Mouse (Mus musculus) lung, embryonic 15.5 days (tissue): ENCODE results near the gene 2610507B11Rik. TPM values are rescaled to one million over a fixed set of nuclear protein-coding genes. Genes with fewer than 3 reads are reported as not detected.

Experiments
- ATAC-seq: fragments of 200-750 bp; cut with Nextera tagmentation; 2 replicates; pipeline ENCODE4 v1.8.0; 2017; ENCODE audit warnings: moderate number of reproducible peaks, borderline replicate concordance; ENCODE audit not compliant: low FRiP score, low TSS enrichment; ENCODE audit errors: extremely low read depth
- H3K27ac ChIP-seq: fragments of 300-500 bp; sonication (generic); 2 replicates; pipeline ENCODE4 v1.5.1; 2015; ENCODE audit warnings: moderate library complexity, mild to moderate bottlenecking, inconsistent platforms
- H3K27me3 ChIP-seq: fragments of 300-500 bp; sonication (generic); 2 replicates; pipeline ENCODE4 v1.6.1; 2015; ENCODE audit warnings: inconsistent platforms
- H3K36me3 ChIP-seq: fragments of 300-500 bp; sonication (generic); 2 replicates; pipeline ENCODE4 v1.6.1; 2015; ENCODE audit warnings: inconsistent platforms
- H3K4me1 ChIP-seq: fragments of 300-500 bp; sonication (generic); 2 replicates; pipeline ENCODE4 v1.6.1; 2015; ENCODE audit warnings: inconsistent platforms
- H3K4me2 ChIP-seq: fragments of 300-500 bp; sonication (generic); 2 replicates; pipeline ENCODE4 v1.6.1; 2015; ENCODE audit warnings: inconsistent platforms, mild to moderate bottlenecking, moderate library complexity
- H3K4me3 ChIP-seq: fragments of 300-500 bp; sonication (generic); 2 replicates; pipeline ENCODE4 v1.5.1; 2015; ENCODE audit warnings: mild to moderate bottlenecking, inconsistent platforms
- H3K9ac ChIP-seq: fragments of 300-500 bp; sonication (generic); 2 replicates; pipeline ENCODE4 v1.6.1; 2015; ENCODE audit warnings: inconsistent platforms
- H3K9me3 ChIP-seq: fragments of 300-500 bp; sonication (generic); 2 replicates; pipeline ENCODE4 v1.6.1; 2016; ENCODE audit warnings: inconsistent platforms
- WGBS: fragments of 180-500 bp; shearing (Covaris S2); methylation state at CpG from one replicate; pipeline ENCODE4 v1.1.7; 2015; 5-methylcytosine and 5-hydroxymethylcytosine counted together
- polyA plus RNA-seq: library from polyadenylated mRNA; unstranded; fragments of >200 nt; fragmentation: Nextera tagmentation; extraction: Ambion mirVana; gene quantifications from 2 replicates; pipeline ENCODE4 v1.2.1, GENCODE M21; 2015

Gene 2610507B11Rik
- polyA plus RNA-seq, 1 experiment from 2014 or later = 75.9 TPM

DNA sequence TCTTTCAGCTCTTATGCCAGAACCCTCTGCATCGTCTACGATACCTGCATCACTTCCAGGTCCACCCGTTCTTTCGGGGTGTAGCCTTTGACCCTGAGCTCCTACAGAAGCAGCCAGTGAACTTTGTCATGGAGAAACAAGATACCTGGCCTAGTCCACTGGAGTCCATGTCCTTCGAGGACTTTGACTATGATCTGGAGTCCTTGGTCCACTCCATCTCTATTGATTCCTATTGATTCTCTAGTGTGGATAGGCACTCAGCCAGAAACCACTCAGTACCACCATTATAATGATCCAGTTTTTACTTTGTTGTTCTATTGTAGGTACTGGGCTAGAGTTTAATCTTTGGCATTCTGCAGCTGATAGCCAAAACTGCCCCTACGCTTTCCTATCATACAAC lies 33.0 kb downstream of the 2610507B11Rik start:
- ATAC-seq = no peak
- 94% methylated on average over 6 of the region's 6 CpGs for WGBS
- Histone ChIP-seq H3K4me1 (no peaks in the 10 kb centered on the region), H3K27me3 (no peaks in the 10 kb centered on the region), H3K36me3 (peaks cover 14% of the 10 kb centered on the region), H3K27ac (no peak overlapping the region), H3K9me3 (no peaks in the 10 kb centered on the region), H3K9ac (no peak overlapping the region), H3K4me3 (no peak overlapping the region), H3K4me2 (no peak overlapping the region)

GRCm38 (mm10) chr11:78300917-78301316 lies 39.4 kb downstream of the 2610507B11Rik start:
- peak overlapping the region; percentile 67 for H3K9ac ChIP-seq
- ATAC-seq = no peak
- 58% methylated on average over 7 of the region's 7 CpGs for whole genome bisulfite sequencing
- H3K27me3 ChIP-seq = no peaks in the 10 kb centered on the region
- H3K9me3 ChIP-seq = no peaks in the 10 kb centered on the region
- peak overlapping the region; percentile 66 for H3K4me2 ChIP-seq
- peaks cover 25% of the 10 kb centered on the region for H3K36me3 ChIP-seq
- peak overlapping the region; percentile 70 for H3K4me3 ChIP-seq
- H3K27ac ChIP-seq = no peak overlapping the region; the same call in 1 of the 2 replicates
- H3K4me1 ChIP-seq = peaks cover 6% of the 10 kb centered on the region; the same call in 1 of the 2 replicates

GRCm38 (mm10) chr11:78301357-78302084 lies 40.0 kb downstream of the 2610507B11Rik start, which contains the start of gene Spag5:
TSS of gene Spag5 (plus strand) at chr11:78301529.
- peak within 1 kb of the TSS; percentile 70 for H3K4me3 ChIP-seq
- H3K9ac ChIP-seq = peak within 1 kb of the TSS; percentile 67
- WGBS = 0% methylated on average over 48 of the region's 49 CpGs
- no peaks in the 10 kb centered on the region for H3K27me3 ChIP-seq
- ATAC-seq = peak; percentile 100
- peak within 1 kb of the TSS; percentile 69 for H3K27ac ChIP-seq
- H3K36me3 ChIP-seq = peaks cover 30% of the 10 kb centered on the region
- no peaks in the 10 kb centered on the region for H3K9me3 ChIP-seq
- peaks cover 9% of the 10 kb centered on the region for H3K4me1 ChIP-seq
- peak within 1 kb of the TSS; percentile 66 for H3K4me2 ChIP-seq

DNA sequence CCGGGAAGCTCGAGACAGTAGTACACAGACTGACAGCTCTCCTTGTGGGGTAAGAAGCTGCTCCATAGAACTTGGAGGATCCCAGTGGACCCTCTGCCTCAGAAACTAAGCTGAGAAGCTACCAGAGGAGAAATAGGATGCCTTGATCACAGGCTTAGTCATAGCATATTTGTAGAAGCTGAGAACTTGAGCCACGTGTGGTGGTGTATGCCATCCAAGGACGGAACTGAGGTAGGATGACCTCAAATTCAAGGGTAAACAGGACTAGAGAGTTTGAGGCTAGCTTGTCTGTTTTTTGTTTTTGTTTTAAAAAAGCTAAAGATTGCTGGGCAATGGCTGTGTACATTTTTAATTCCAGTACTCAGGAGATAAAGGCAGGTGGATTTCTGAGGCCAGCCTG lies 43.7 kb downstream of the 2610507B11Rik start:
- 80% methylated on average over 4 of the region's 4 CpGs for WGBS
- no peak for ATAC-seq
- no peaks in the 10 kb centered on the region for H3K9me3 ChIP-seq
- no peak overlapping the region for H3K27ac ChIP-seq
- H3K27me3 ChIP-seq = no peaks in the 10 kb centered on the region
- H3K4me1 ChIP-seq = peaks cover 12% of the 10 kb centered on the region
- no peak overlapping the region for H3K4me3 ChIP-seq
- no peak overlapping the region for H3K4me2 ChIP-seq
- H3K36me3 ChIP-seq = peaks cover 57% of the 10 kb centered on the region
- no peak overlapping the region for H3K9ac ChIP-seq

DNA sequence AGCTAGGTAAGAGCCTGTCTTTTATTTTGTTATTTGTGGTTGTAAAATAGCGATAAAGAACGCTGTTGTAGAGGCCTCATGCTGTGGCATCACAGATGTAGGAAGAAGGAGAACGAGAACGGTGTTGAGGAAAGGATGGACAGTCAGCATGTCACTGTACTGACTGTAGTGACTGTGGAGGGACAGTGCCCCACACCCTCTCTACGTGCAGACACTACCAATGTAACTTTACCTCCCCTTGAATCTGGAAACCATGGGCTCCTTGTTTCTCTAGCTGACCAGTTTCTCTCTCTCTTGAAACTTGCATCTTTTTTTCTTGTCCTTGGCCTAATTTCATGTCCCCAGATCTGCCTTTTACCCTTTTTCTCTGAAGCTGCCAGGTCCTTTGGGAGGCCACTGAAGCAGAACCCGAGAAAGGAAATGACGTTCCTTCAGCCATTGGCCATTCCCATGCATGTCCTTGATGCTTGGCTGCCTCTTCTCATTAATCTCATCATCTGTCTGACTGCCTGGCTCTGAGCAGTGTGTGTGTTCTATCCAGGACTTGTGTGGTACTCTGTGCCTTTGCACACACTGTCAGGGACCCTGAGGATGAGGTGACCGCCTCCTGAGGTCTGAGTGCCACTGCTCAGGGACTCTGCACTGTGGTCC lies 49.4 kb downstream of the 2610507B11Rik start:
- H3K36me3 ChIP-seq = peaks cover 81% of the 10 kb centered on the region
- no peak overlapping the region for H3K4me2 ChIP-seq
- WGBS = 84% methylated on average over 8 of the region's 8 CpGs
- no peak overlapping the region for H3K9ac ChIP-seq
- no peak for ATAC-seq
- peaks cover 7% of the 10 kb centered on the region for H3K4me1 ChIP-seq
- no peaks in the 10 kb centered on the region for H3K9me3 ChIP-seq
- H3K27me3 ChIP-seq = no peaks in the 10 kb centered on the region
- H3K4me3 ChIP-seq = no peak overlapping the region
- no peak overlapping the region for H3K27ac ChIP-seq

DNA sequence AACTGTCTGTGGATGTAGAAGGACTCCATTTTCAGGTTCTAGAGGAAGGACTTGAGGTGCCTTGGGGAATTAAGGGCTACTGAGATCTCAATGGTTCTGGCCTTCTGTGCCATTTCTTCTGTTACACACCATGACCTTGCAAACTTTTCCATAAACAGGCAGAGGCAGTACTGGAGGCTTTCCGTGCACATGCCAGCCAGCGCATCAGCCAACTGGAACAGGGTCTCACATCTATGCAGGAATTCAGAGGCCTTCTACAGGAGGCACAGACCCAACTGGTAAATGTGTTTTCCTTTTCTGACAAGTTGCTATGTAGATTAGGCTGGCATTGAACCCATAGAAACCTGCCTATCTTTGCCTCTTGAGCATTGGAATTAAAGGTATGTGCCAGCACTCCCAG lies 52.1 kb downstream of the 2610507B11Rik start:
- no peak for ATAC-seq
- no peak overlapping the region for H3K4me3 ChIP-seq
- no peak overlapping the region for H3K4me2 ChIP-seq
- WGBS = 95% methylated on average over 2 of the region's 2 CpGs
- H3K9ac ChIP-seq = no peak overlapping the region
- H3K27ac ChIP-seq = no peak overlapping the region
- H3K9me3 ChIP-seq = no peaks in the 10 kb centered on the region
- H3K4me1 ChIP-seq = no peaks in the 10 kb centered on the region
- H3K27me3 ChIP-seq = no peaks in the 10 kb centered on the region
- H3K36me3 ChIP-seq = peaks cover 88% of the 10 kb centered on the region

- no peaks in the 10 kb centered on the region for H3K9me3 ChIP-seq
- H3K27me3 ChIP-seq = no peaks in the 10 kb centered on the region
- no peak overlapping the region for H3K9ac ChIP-seq
- no peak overlapping the region for H3K4me2 ChIP-seq
- H3K4me3 ChIP-seq = no peak overlapping the region
- no peak for ATAC-seq
- H3K27ac ChIP-seq = no peak overlapping the region
- H3K36me3 ChIP-seq = peaks cover 80% of the 10 kb centered on the region
- H3K4me1 ChIP-seq = peaks cover 16% of the 10 kb centered on the region
- 86% methylated on average over 2 of the region's 2 CpGs for WGBS
These were observed 56.9 kb downstream of the 2610507B11Rik start for GRCm38 (mm10) chr11:78318411-78318810.

- H3K36me3 ChIP-seq = peaks cover 44% of the 10 kb centered on the region
- peak overlapping the region; percentile 33 for H3K4me2 ChIP-seq
- H3K9ac ChIP-seq = no peak overlapping the region
- no peaks in the 10 kb centered on the region for H3K27me3 ChIP-seq
- no peak overlapping the region for H3K4me3 ChIP-seq
- no peaks in the 10 kb centered on the region for H3K9me3 ChIP-seq
- WGBS = 34% methylated on average over 2 of the region's 2 CpGs
- H3K4me1 ChIP-seq = peaks cover 19% of the 10 kb centered on the region
- no peak; the same call in 1 of the 2 replicates for ATAC-seq
- H3K27ac ChIP-seq = peak overlapping the region; percentile 73
These were observed 60.7 kb downstream of the 2610507B11Rik start for GRCm38 (mm10) chr11:78322076-78322831.

DNA sequence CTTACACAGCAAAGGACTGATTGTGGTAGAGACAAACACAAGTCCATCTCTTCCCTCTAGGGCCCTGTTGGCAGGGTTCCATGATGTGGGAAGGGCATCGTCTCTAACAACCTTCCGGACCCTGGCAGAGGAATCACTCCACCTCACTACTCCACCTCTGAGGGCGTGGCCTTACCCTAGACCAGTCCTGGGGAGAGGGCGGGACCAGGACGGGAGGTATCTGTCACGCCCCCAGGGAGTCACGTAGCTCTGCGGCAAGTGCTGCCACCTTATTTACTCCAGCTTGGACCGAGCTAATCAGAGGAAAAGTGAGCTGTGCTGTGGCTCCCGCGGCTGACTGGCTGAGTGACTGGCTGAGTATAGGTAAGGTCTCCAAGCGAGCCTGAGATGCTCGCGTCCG lies 61.3 kb downstream of the 2610507B11Rik start, which contains the start of gene Aldoc:
Gene Aldoc, plus strand, starts transcription at position 109 of the 400 bp plus-strand sequence.
- peak; percentile 91 for ATAC-seq
- peak within 1 kb of the TSS; percentile 73 for H3K27ac ChIP-seq
- no peaks in the 10 kb centered on the region for H3K27me3 ChIP-seq
- WGBS = 8% methylated on average over 15 of the region's 15 CpGs
- H3K4me3 ChIP-seq = peak within 1 kb of the TSS; percentile 10; the same call in 1 of the 2 replicates
- H3K36me3 ChIP-seq = peaks cover 38% of the 10 kb centered on the region
- H3K4me1 ChIP-seq = peaks cover 19% of the 10 kb centered on the region
- H3K9me3 ChIP-seq = no peaks in the 10 kb centered on the region
- H3K9ac ChIP-seq = no peak within 1 kb of the TSS; the same call in 1 of the 2 replicates
- H3K4me2 ChIP-seq = peak within 1 kb of the TSS; percentile 33

DNA sequence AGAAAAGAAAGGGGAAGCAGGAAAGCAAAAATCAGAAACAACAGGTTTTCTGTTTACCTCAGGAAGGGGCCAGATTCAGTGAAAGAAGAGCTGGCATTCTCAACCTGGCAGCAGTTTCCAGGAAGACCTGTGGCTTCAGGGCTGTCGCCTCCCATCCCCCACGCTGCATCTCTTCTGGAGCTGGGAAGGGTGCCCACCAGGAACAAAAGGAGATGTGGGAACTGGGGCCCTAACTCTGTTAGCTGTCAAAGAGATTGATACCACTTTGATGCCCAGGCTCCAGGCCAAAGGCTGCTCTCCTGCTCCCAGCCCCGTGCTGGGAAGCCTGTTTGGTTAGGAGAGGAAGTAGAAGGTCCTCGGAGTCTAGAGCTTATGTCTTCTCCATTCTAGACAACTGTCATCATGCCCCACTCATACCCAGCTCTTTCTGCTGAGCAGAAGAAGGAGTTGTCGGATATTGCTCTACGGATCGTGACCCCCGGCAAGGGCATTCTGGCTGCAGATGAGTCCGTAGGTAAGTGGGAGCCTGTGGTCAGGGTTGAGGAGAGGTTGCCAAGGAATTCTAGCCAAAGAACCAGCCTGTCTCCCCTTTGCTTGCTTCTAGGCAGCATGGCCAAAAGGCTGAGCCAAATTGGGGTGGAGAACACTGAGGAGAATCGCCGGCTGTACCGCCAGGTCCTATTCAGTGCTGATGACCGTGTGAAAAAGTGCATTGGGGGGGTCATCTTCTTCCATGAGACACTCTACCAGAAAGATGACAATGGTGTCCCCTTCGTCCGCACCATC lies 62.6 kb downstream of the 2610507B11Rik start:
- H3K4me3 ChIP-seq = no peak overlapping the region
- peaks cover 24% of the 10 kb centered on the region for H3K4me1 ChIP-seq
- H3K36me3 ChIP-seq = peaks cover 25% of the 10 kb centered on the region
- ATAC-seq = no peak
- H3K4me2 ChIP-seq = no peak overlapping the region
- H3K27ac ChIP-seq = no peak overlapping the region
- H3K9me3 ChIP-seq = no peaks in the 10 kb centered on the region
- 82% methylated on average over 15 of the region's 15 CpGs for WGBS
- no peaks in the 10 kb centered on the region for H3K27me3 ChIP-seq
- H3K9ac ChIP-seq = no peak overlapping the region

DNA sequence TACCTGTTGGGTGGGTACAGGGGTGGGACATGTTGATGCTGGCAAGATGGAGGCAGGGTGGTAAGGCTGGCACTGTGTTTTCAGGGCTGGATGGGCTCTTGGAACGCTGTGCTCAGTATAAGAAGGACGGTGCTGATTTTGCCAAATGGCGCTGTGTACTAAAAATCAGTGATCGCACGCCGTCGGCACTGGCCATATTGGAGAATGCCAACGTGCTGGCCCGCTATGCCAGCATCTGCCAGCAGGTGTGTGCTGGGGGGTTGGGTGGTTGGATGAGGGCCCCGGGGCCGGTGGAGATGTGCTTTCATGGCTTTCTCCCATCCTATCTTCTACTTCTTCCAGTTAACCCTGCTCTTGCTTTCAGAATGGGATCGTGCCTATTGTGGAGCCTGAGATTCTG lies 63.4 kb downstream of the 2610507B11Rik start:
- WGBS = 89% methylated on average over 12 of the region's 12 CpGs

More for the DNA sequence above, 63.4 kb downstream of the 2610507B11Rik start:
- ATAC-seq = no peak
- no peak overlapping the region for H3K9ac ChIP-seq
- no peaks in the 10 kb centered on the region for H3K27me3 ChIP-seq
- H3K4me1 ChIP-seq = peaks cover 24% of the 10 kb centered on the region
- H3K36me3 ChIP-seq = peaks cover 19% of the 10 kb centered on the region
- H3K9me3 ChIP-seq = no peaks in the 10 kb centered on the region
- H3K4me2 ChIP-seq = no peak overlapping the region
- no peak overlapping the region for H3K4me3 ChIP-seq
- H3K27ac ChIP-seq = no peak overlapping the region
